Mouse (Mus musculus) cerebellum, adult 2 months (tissue): ENCODE measurements at regions not wholly inside any gene's neighbourhood (a gene's known extent, or its start where the extent isn't known, plus 50 kb on each side); places are given as distances from the start of the nearest gene placed in this dataset.

Experiments
- CTCF ChIP-seq: fragments of 200-500 bp; IDR thresholded peaks from 2 replicates; pipeline ENCODE4 v1.5.1; 2011; ENCODE audit warnings: low read depth, mild to moderate bottlenecking, control low read depth, low read length, moderate library complexity, borderline replicate concordance; ENCODE audit not compliant: insufficient read depth
- POLR2A ChIP-seq: fragments of 200-500 bp; IDR thresholded peaks from 2 replicates; pipeline ENCODE4 v1.6.1; 2011; ENCODE audit warnings: low read length, control low read depth, borderline replicate concordance; ENCODE audit not compliant: insufficient read depth

GRCm38 (mm10) chr3:137156250-137156975 is 184.5 kb upstream of the Emcn start:
- no peak for TF ChIP-seq POLR2A
- TF ChIP-seq CTCF = no peak
